Comparison of ENCODE assay signal across 19 mouse cellular contexts in the genomic region with DNA sequence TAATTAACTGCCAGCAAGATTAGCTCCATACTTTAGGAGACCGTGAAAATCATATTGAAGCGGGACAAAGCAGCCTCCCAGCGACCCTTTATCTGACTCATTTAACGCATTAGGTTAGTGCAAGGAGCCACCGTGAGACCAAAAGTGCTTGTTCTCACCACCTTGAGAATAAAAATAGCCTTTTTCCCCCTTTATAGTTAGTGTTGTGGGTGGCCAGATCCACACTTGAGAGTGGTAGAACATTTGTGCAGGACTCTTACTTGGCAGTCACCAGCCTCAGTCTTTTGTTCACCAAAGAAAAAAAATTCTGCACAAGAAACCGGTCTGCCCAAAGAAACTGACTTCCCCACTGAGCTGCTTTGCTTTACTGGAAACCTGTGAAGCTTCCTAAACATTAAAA. TPM values are rescaled to one million over a fixed set of nuclear protein-coding genes. Genes with fewer than 3 reads are reported as not detected.
DNase-seq lines count a peak whose midpoint lies in the region; TF ChIP-seq lines count a peak whose summit lies in the region.
"Had no signal": no experiment of that assay in that cellular context is flagged by ENCODE, and none has a peak within 500 bp of the region (broad histone marks: within the 10 kb centered on the region; RNA-seq: fewer than 3 reads in every experiment).

No protein-coding gene starts in this region.

- no peak overlapping the region for H3K4me3 ChIP-seq in layer of hippocampus, adult 2 months
- H3K4me3 ChIP-seq: embryonic facial prominence, embryonic 10.5 days; forebrain, embryonic 13.5 days; heart, embryonic 15.5 days; hindbrain, embryonic 12.5 days had no signal

- no peak for TF ChIP-seq CTCF in layer of hippocampus, adult 2 months (conservative IDR thresholded peaks at IDR 0.05)

- peak overlapping the region; percentile 76 for H3K27ac ChIP-seq in layer of hippocampus, adult 2 months
- H3K27ac ChIP-seq: embryonic facial prominence, embryonic 10.5 days; forebrain, embryonic 13.5 days; heart, embryonic 15.5 days; hindbrain, embryonic 12.5 days had no signal

- intact Hi-C loops in heart, postnatal 25 days (cut with DNase I): no loop called here

- peak; percentile 31 for DNase-seq in heart, adult 11 months
- DNase-seq in heart, postnatal 25 days (ENCODE audit: low spot score): no peak
- DNase-seq in layer of hippocampus, adult 2 months (ENCODE audit: low spot score in 2 of 2): peak in 1 of 2 experiments; percentile 2
- no peak for DNase-seq in layer of hippocampus, postnatal 14 days (ENCODE audit: low spot score in 2 of 2)
- DNase-seq in brain, adult 2 months (ENCODE audit: low read depth, low spot score): peak; percentile 26
- peak; percentile 23 for DNase-seq in retina, embryonic 14.5 days (ENCODE audit: low spot score)
- no peak for DNase-seq in cerebellum, adult 9-10 months
- DNase-seq: adrenal gland, postnatal 25 days; cerebellum, adult 11 months; cerebellum, adult 8-10 months; cerebellum, postnatal 25 days; forebrain, postnatal 0 days; gastrocnemius, postnatal 36 days; heart, adult 18-20 months; heart, postnatal 14 days had no signal

RNA-seq across cellular contexts. Expression of a gene that starts 29.6 kb away (rescaled TPM):
- total RNA-seq in heart, postnatal 25 days (2021): 10 to 100 TPM; 62.2 to 64.2 TPM
- total RNA-seq in layer of hippocampus, adult 2 months (2021): 10 to 100 TPM; 17.5 to 18.8 TPM
- 10 to 100 TPM; 24.9 to 28.9 TPM for total RNA-seq in layer of hippocampus, postnatal 14 days (2021)

Comparison
In these comparisons a context has a peak if more than half of its experiments do, and no peak if none do; other contexts are left out.
1. DNase-seq: peak in heart, adult 11 months (single experiment), brain, adult 2 months (single experiment) and retina, embryonic 14.5 days (single experiment); none in heart, postnatal 25 days (single experiment), layer of hippocampus, postnatal 14 days (0 of 2) and cerebellum, adult 9-10 months (single experiment).